Mouse (Mus musculus) embryonic facial prominence, embryonic 14.5 days (tissue): Measurements from ENCODE around the gene Nrxn2. TPM values are rescaled to one million over a fixed set of nuclear protein-coding genes. Genes with fewer than 3 reads are reported as not detected.
A peak's percentile ranks its signal among the peaks of the same experiment; 100 is the strongest.

Experiments
- ATAC-seq: fragments of 200-750 bp; cut with Nextera tagmentation; 2 replicates; pipeline ENCODE4 v1.8.0; 2017; ENCODE audit warnings: low read depth, moderate number of reproducible peaks, moderate TSS enrichment
- DNase-seq: peaks from one replicate; pipeline ENCODE4 v3.0.0-alpha.2; 2015; ENCODE audit warnings: low spot score
- H3K27ac ChIP-seq: fragments of 300-500 bp; sonication (generic); replicated peaks from 2 replicates; pipeline ENCODE4 v1.5.1; 2014; ENCODE audit warnings: low read depth, mild to moderate bottlenecking, low read length, moderate library complexity
- H3K27me3 ChIP-seq: fragments of 300-500 bp; sonication (generic); replicated peaks from 2 replicates; pipeline ENCODE4 v1.6.1; 2014; ENCODE audit warnings: low read length; ENCODE audit not compliant: control insufficient read depth, insufficient read depth
- H3K36me3 ChIP-seq: fragments of 300-500 bp; sonication (generic); 2 replicates; pipeline ENCODE4 v1.6.1; 2014; ENCODE audit warnings: low read length, mixed read lengths; ENCODE audit not compliant: control insufficient read depth, insufficient read depth
- H3K4me1 ChIP-seq: fragments of 300-500 bp; sonication (generic); 2 replicates; pipeline ENCODE4 v1.6.1; 2014; ENCODE audit warnings: antibody characterized with exemption, low read length; ENCODE audit not compliant: control insufficient read depth, insufficient read depth
- H3K4me2 ChIP-seq: fragments of 300-500 bp; sonication (generic); 2 replicates; pipeline ENCODE4 v1.6.1; 2014; ENCODE audit warnings: low read depth, mild to moderate bottlenecking, low read length, moderate library complexity, mixed read lengths
- H3K4me3 ChIP-seq: fragments of 300-500 bp; sonication (generic); 2 replicates; pipeline ENCODE4 v1.5.1; 2014; ENCODE audit warnings: low read depth, mild to moderate bottlenecking, low read length
- H3K9ac ChIP-seq: fragments of 300-500 bp; sonication (generic); 2 replicates; pipeline ENCODE4 v1.6.1; 2014; ENCODE audit warnings: low read depth, mild to moderate bottlenecking, low read length, moderate library complexity, mixed read lengths
- H3K9me3 ChIP-seq: fragments of 300-500 bp; sonication (generic); 2 replicates; pipeline ENCODE4 v1.6.1; 2016; ENCODE audit warnings: low read length; ENCODE audit not compliant: control insufficient read depth
- WGBS: fragments of 180-500 bp; shearing (Covaris S2); extraction: QIAGEN DNeasy Blood & Tissue Kit; methylation state at CpG from one replicate; pipeline ENCODE4 v1.1.7; 2014; 5-methylcytosine and 5-hydroxymethylcytosine counted together
- polyA plus RNA-seq: library from polyadenylated mRNA; unstranded; fragments of >200 nt; fragmentation: Nextera tagmentation; extraction: Ambion mirVana; gene quantifications from 2 replicates; pipeline ENCODE4 v1.2.1, GENCODE M21; 2014

Gene Nrxn2
- polyA plus RNA-seq, 1 experiment from 2014 or later, result 3.4 TPM

- Histone ChIP-seq H3K4me2 (no peak overlapping the region), H3K27me3 (peaks cover 9% of the 10 kb centered on the region), H3K36me3 (no peaks in the 10 kb centered on the region), H3K4me1 (no peaks in the 10 kb centered on the region), H3K9me3 (no peaks in the 10 kb centered on the region), H3K27ac (no peak overlapping the region), H3K9ac (no peak overlapping the region), H3K4me3 (no peak overlapping the region)
- 71% methylated on average over 4 of the region's 4 CpGs for WGBS
- DNase-seq, result no peak
- ATAC-seq, result no peak
Measured at GRCm38 (mm10) chr19:6525023-6525422, 106.5 kb downstream of the Nrxn2 start.

- Histone ChIP-seq H3K4me2 (no peak overlapping the region), H3K4me3 (no peak overlapping the region), H3K27ac (no peak overlapping the region), H3K27me3 (peaks cover 17% of the 10 kb centered on the region), H3K9me3 (no peaks in the 10 kb centered on the region), H3K36me3 (no peaks in the 10 kb centered on the region), H3K4me1 (no peaks in the 10 kb centered on the region), H3K9ac (no peak overlapping the region)
- 91% methylated on average over 9 of the region's 9 CpGs for WGBS
- no peak for ATAC-seq
- DNase-seq, result no peak
Measured at GRCm38 (mm10) chr19:6526010-6526409, 107.5 kb downstream of the Nrxn2 start.

GRCm38 (mm10) chr19:6527439-6527838 lies 108.9 kb downstream of the Nrxn2 start:
- DNase-seq, result no peak
- H3K4me2 ChIP-seq, result no peak overlapping the region
- H3K27ac ChIP-seq, result no peak overlapping the region
- no peaks in the 10 kb centered on the region for H3K36me3 ChIP-seq
- no peak for ATAC-seq
- no peak overlapping the region for H3K4me3 ChIP-seq
- no peaks in the 10 kb centered on the region for H3K9me3 ChIP-seq
- H3K9ac ChIP-seq, result no peak overlapping the region
- 93% methylated on average over 3 of the region's 3 CpGs for WGBS
- H3K4me1 ChIP-seq, result peaks cover 8% of the 10 kb centered on the region; the same call in 1 of the 2 replicates
- H3K27me3 ChIP-seq, result peaks cover 31% of the 10 kb centered on the region

- H3K4me2 ChIP-seq, result no peak overlapping the region
- WGBS, result 74% methylated on average over 17 of the region's 17 CpGs
- no peak overlapping the region for H3K9ac ChIP-seq
- no peak overlapping the region for H3K4me3 ChIP-seq
- peaks cover 36% of the 10 kb centered on the region for H3K27me3 ChIP-seq
- DNase-seq (no peak), ATAC-seq (no peak)
- no peaks in the 10 kb centered on the region for H3K36me3 ChIP-seq
- no peaks in the 10 kb centered on the region for H3K9me3 ChIP-seq
- no peak overlapping the region for H3K27ac ChIP-seq
- peaks cover 8% of the 10 kb centered on the region; the same call in 1 of the 2 replicates for H3K4me1 ChIP-seq
Measured at GRCm38 (mm10) chr19:6527839-6528531, 109.5 kb downstream of the Nrxn2 start.

- H3K36me3 ChIP-seq, result no peaks in the 10 kb centered on the region
- ATAC-seq (peak; percentile 54), DNase-seq (peak; percentile 79)
- H3K4me1 ChIP-seq, result peaks cover 8% of the 10 kb centered on the region; the same call in 1 of the 2 replicates
- no peak overlapping the region for H3K4me3 ChIP-seq
- no peaks in the 10 kb centered on the region for H3K9me3 ChIP-seq
- no peak overlapping the region for H3K9ac ChIP-seq
- H3K27ac ChIP-seq, result no peak overlapping the region
- no peak overlapping the region for H3K4me2 ChIP-seq
- 58% methylated on average over 14 of the region's 14 CpGs for WGBS
- H3K27me3 ChIP-seq, result peaks cover 47% of the 10 kb centered on the region
Measured at GRCm38 (mm10) chr19:6529265-6529985, 110.9 kb downstream of the Nrxn2 start.

- Histone ChIP-seq H3K4me3 (no peak overlapping the region), H3K4me2 (no peak overlapping the region), H3K27me3 (peaks cover 48% of the 10 kb centered on the region), H3K36me3 (no peaks in the 10 kb centered on the region), H3K9me3 (no peaks in the 10 kb centered on the region), H3K27ac (no peak overlapping the region), H3K4me1 (peaks cover 8% of the 10 kb centered on the region; the same call in 1 of the 2 replicates), H3K9ac (no peak overlapping the region)
- DNase-seq, result no peak
- no peak for ATAC-seq
- WGBS, result 18% methylated on average over 13 of the region's 13 CpGs
Measured at GRCm38 (mm10) chr19:6530359-6530758, 111.8 kb downstream of the Nrxn2 start.

GRCm38 (mm10) chr19:6531011-6531631 lies 112.6 kb downstream of the Nrxn2 start:
- no peaks in the 10 kb centered on the region for H3K9me3 ChIP-seq
- ATAC-seq, result no peak
- H3K4me3 ChIP-seq, result peak overlapping the region; percentile 45
- H3K27ac ChIP-seq, result no peak overlapping the region
- peak overlapping the region; percentile 60 for H3K9ac ChIP-seq
- peaks cover 49% of the 10 kb centered on the region for H3K27me3 ChIP-seq
- peak overlapping the region; percentile 87 for H3K4me2 ChIP-seq
- no peaks in the 10 kb centered on the region for H3K36me3 ChIP-seq
- H3K4me1 ChIP-seq, result peaks cover 8% of the 10 kb centered on the region; the same call in 1 of the 2 replicates
- peak; percentile 48 for DNase-seq
- WGBS, result under 1% methylated on average over 49 of the region's 56 CpGs

- DNase-seq, result no peak
- 2% methylated on average over 32 of the region's 36 CpGs for WGBS
- peaks cover 49% of the 10 kb centered on the region for H3K27me3 ChIP-seq
Measured at GRCm38 (mm10) chr19:6531832-6532471, 113.4 kb downstream of the Nrxn2 start.

More at GRCm38 (mm10) chr19:6531832-6532471, 113.4 kb downstream of the Nrxn2 start:
- Histone ChIP-seq H3K4me3 (peak overlapping the region; percentile 45), H3K9me3 (no peaks in the 10 kb centered on the region), H3K36me3 (no peaks in the 10 kb centered on the region), H3K4me2 (peak overlapping the region; percentile 87), H3K27ac (no peak overlapping the region), H3K9ac (peak overlapping the region; percentile 60), H3K4me1 (peaks cover 8% of the 10 kb centered on the region; the same call in 1 of the 2 replicates)
- no peak for ATAC-seq
